Mouse (Mus musculus): ENCODE measurements at regions not wholly inside any gene's neighbourhood (a gene's known extent, or its start where the extent isn't known, plus 50 kb on each side); places are given as distances from the start of the nearest gene placed in this dataset.

DNA sequence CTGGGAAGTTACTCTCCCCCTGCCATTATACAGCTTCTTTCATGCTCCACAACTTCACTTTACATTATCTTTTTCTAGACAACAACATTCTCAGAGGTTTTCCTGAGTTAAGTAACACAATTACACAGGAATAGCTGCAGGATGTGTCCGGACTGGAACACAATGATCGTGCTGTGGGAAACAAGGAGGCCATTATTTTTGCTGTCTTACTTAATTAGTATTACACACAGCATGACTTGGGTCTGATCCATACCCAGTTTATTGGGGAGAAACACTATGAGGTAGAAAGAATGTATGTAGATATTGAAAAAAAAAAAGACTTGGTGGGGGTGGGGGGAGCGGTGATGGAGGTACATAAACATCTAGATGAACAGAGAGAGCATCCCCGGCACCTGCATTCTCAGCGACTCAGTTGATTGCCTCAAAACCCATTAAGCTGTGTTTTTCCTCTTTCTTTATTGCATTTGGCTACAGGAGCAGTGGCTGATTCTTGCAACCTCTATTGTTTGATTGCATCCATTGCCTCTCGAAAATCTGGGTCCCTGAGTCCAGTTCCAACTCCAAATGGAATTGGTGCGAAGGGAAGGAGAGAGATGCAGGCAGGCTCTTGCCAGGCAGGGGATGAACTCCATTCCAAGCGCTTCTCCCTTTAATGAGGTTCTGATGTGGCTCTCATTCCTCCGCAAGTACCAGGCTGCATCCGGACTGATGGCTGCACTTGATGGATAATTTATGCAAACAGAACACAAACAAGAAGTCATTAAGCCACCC lies 529.8 kb downstream of the Slc4a3 start:
- DNase-seq (ENCODE audit: low spot score in 2 of 2): no peak

DNA sequence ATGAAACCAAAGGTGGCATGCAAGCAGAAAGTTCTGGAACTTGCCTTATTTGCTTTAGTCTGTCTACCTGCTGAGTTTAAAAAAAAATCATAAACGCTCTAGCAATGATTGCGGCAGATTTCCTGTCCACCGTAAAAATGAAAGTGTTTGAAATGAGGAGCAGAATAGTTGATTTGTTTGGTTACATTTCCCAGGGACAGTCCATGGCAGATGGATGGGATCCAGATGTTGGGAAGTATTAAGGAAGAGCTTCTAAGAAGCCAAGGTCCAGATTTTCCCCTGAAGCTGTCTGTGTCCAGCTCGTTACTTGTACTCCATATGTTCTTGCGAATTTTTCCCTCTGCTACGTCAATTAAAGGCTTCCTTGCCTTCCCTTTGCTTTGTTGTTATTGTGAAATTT lies 534.2 kb downstream of the Slc4a3 start:
- no peak for DNase-seq (ENCODE audit: low spot score in 2 of 2)

DNA sequence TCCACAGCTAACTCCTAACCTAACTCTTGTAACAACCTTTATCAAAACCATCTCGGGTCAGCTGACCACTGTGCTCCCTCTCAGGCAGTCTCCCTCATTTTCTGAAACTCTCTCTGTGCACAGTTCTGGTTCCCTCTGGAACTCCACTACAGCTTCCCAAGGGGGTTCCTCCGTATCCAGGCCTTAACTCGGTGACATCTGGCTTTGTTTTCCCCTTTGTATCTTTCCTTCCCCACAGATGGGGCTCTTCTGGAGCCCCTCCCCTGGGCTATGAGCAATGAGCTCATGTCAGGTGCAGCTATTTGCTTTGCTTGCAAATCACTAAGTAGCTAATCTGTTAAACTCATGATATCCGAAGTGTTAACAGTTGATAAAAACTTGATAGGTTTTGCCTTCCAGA lies 535.6 kb downstream of the Slc4a3 start:
- no peak for DNase-seq (ENCODE audit: low spot score in 2 of 2)

- no peak for DNase-seq (ENCODE audit: low spot score in 2 of 2)
Observed at GRCm38 (mm10) chr1:76083273-76084036, 537.4 kb downstream of the Slc4a3 start.

GRCm38 (mm10) chr1:76091031-76091430 lies 545.0 kb downstream of the Slc4a3 start:
- DNase-seq (ENCODE audit: low spot score in 2 of 2): no peak

DNA sequence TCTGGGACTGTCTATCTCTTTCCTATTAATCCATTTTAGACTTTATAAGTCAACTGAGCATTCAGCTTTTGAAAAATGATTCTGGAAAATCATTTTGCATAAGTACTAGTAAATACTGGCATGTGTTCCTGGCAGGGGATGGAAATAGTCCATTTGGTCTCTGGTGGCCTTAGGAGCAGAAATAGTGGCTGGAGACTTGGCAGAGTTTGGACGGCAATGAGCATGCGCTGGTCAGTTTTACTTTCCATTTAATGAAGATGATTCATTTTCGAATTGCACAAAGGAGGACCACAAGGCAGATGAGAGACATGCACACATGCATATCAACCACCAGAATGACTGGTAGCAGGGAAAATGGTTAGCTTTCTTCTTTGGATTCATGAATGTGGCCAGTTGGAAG lies 567.2 kb downstream of the Slc4a3 start:
- no peak for DNase-seq (ENCODE audit: low spot score in 2 of 2)

GRCm38 (mm10) chr1:76120840-76121239 lies 574.8 kb downstream of the Slc4a3 start:
- DNase-seq (ENCODE audit: low spot score in 2 of 2): no peak

GRCm38 (mm10) chr1:76130353-76130752 lies 584.3 kb downstream of the Slc4a3 start:
- DNase-seq (ENCODE audit: low spot score in 2 of 2): no peak

- no peak for DNase-seq (ENCODE audit: low spot score in 2 of 2)
Observed at GRCm38 (mm10) chr1:76136810-76137209, 590.7 kb downstream of the Slc4a3 start.

GRCm38 (mm10) chr1:76137701-76138100 lies 591.6 kb downstream of the Slc4a3 start:
- DNase-seq (ENCODE audit: low spot score in 2 of 2): no peak

DNA sequence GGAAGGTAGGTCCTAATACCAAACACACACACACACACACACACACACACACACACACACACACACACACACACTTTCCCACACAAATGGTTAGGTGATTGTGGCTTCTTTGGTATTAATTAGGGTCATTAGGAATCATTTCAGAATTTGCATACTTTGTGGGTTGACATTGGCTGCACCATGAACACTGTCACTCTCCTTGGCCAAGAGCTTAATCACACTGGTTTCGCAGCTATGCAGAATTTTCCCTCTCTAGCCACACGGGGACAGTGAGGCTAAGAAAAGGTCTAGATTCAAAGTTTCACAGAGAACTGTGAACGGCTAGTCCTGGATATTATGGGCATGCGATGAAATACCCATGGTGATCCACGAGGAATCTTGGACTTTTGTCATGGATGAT lies 597.5 kb downstream of the Slc4a3 start:
- no peak for DNase-seq (ENCODE audit: low spot score in 2 of 2)

DNA sequence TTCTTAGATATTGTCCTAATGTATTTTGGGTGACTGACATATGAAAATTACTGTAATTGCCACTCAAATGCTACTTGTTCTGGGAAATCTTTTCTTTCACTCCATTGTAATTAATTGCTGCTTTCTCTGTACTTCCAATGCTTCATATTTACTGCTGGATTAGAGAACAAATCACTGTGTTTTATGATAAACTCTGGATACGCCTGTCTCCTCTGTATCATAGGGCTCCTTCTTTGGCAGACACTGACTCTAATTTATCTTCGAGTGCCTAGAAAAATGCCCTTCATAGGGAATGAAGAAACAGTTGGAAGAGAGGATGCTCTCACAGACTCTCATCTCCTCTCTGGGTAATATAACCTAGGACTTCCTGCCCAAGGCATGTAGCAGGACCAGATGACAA lies 602.9 kb downstream of the Slc4a3 start:
- DNase-seq (ENCODE audit: low spot score in 2 of 2): no peak

DNA sequence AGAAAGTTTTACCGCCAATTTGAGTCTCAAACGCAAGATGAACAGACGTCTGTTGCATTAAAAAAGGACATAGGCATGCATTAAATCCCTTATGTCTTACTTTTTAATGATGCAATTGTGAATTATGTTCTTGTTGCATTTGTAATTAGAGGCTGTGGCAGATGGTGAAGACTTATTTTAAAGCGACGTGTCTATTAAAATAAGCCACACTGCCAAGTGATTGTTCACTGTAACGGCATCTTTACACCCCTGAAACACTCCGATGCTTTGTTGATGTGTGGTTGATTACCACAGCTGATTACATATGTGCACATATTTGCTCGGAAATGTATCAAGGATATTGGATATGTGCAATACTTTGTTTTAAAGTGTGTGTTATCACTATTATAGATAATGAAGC lies 610.2 kb downstream of the Slc4a3 start:
- DNase-seq (ENCODE audit: low spot score in 2 of 2): no peak

DNA sequence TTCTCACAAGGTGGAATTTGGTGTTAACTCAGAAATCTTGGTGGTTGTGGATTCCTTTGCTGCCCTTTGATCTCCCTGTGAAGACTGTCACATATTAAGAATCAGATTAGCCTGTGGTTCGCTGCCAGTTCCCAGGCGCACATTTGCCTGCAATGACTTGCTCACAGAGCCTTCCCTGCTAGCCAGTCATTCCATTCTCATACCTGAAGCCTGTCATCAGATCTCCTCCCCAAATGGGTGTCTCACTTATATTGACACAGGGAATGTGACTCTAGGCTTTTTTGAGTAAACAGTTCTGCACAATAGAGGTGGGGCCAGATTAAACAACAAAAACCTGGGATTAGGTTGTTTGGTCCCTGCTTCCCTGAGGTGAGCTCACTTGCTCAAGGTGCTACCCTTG lies 621.4 kb downstream of the Slc4a3 start:
- no peak for DNase-seq (ENCODE audit: low spot score in 2 of 2)

DNA sequence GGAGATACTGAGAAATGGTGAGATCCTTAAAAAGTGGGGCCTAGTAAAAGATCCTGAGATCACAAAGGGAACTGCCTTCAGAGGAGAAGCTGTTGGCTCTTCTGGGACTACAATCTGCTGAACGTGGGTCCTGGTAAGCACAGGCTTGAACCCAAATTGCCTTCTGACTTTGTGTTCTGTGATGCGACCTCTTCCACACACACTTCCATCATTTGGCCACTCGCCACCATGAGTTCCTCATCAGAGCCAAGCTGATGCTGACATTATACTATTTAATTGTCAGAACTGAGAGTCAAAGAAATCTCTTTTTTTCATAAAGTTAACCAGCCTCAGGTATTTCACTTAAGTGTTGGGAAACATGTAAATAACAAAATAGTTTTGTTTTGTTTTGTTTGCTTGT lies 635.1 kb downstream of the Slc4a3 start:
- no peak for DNase-seq (ENCODE audit: low spot score in 2 of 2)

- DNase-seq (ENCODE audit: low spot score in 2 of 2): no peak
Observed at GRCm38 (mm10) chr1:76194844-76195243, 648.8 kb downstream of the Slc4a3 start.

- no peak for DNase-seq (ENCODE audit: low spot score in 2 of 2)
Observed at GRCm38 (mm10) chr1:76197651-76198050, 651.6 kb downstream of the Slc4a3 start.

DNA sequence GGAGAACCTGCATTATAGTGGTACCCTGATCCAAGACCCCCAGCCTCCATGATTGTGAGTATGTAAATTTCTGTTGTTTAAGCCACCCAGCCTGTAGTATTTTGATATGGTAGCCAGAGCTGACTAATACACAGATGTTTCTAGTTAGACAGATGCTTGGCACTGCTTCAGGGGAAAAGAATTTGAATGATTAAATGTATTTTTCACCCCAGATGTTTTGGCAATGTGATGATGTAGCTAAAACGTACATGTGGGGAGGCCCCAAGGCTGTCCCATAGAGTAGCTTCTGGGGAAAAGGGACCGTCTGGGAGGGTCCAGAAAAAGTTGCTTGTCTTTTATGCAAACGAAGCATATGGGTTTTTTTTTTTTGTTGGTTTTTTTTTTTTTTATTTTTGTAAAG lies 654.8 kb downstream of the Slc4a3 start:
- DNase-seq (ENCODE audit: low spot score in 2 of 2): no peak

DNA sequence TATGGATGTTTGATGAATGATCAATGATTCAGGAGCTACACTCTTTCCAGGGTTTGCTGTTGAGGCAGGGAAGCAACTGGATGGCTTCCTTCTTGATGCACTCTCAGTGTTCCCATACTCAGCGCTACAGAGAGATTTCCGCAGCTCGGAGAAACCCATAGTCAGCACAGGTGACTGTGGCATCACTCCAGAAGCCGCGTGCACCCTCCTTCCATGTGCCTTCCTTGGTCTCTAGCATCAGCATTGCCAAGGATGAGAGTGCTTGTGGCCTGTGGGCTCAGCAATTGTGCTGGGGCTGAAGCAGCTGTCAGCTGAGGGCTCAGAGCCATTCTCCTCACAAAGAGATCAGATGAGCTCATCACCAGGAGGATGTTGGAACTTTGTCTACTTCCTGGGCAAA lies 666.4 kb downstream of the Slc4a3 start:
- DNase-seq (ENCODE audit: low spot score in 2 of 2): no peak

- DNase-seq (ENCODE audit: low spot score in 2 of 2): no peak
Observed at GRCm38 (mm10) chr1:76244721-76245120, 698.7 kb downstream of the Slc4a3 start.

- no peak for DNase-seq (ENCODE audit: low spot score in 2 of 2)
Observed at GRCm38 (mm10) chr1:76246181-76246796, 700.2 kb downstream of the Slc4a3 start.

DNA sequence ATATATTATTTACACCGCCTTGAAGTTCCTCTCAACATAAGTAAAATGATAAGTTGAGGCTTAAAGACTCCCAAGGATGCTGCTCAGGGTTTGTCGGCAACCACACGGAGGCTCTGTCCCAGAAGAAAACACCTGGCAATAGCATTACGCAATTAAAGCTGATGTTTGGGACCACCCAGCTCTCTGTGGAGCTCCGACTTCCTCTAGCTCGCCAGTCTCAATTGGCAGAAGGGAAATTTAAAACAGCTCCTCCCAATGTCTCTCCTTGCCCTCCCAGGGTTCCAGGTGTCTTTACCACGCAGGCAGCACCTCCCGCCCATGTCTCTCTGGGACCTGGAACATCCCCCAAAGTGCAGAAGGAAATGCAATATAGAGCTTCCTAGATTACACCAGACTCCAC lies 701.1 kb downstream of the Slc4a3 start:
- DNase-seq (ENCODE audit: low spot score in 2 of 2): no peak

Data from layer of hippocampus, postnatal 10 days (tissue).